Mouse (Mus musculus) heart, embryonic 14.5 days (tissue): ENCODE data around the gene Pabpn1. TPM values are rescaled to one million over a fixed set of nuclear protein-coding genes. Genes with fewer than 3 reads are reported as not detected.
A peak's percentile ranks its signal among the peaks of the same experiment; 100 is the strongest.

Experiments
- ATAC-seq: fragments of 200-750 bp; cut with Nextera tagmentation; 2 replicates; pipeline ENCODE4 v1.8.0; 2017; ENCODE audit warnings: low read depth, moderate TSS enrichment; ENCODE audit not compliant: insufficient number of reproducible peaks, insufficient read depth, low FRiP score
- H3K27ac ChIP-seq, 2 experiments: fragments of 200-500 bp in 1 of 2; fragments of 300-500 bp in 1 of 2; sonication (generic) in 1 of 2; replicated peaks in 1 of 2; 2 replicates each; pipeline ENCODE4 v1.5.1; 2012 to 2014; ENCODE audit warnings: low read depth in 2 of 2, low read length in 2 of 2, control low read depth in 1 of 2, mild to moderate bottlenecking in 1 of 2, mixed read lengths in 1 of 2; ENCODE audit not compliant: control insufficient read depth in 1 of 2, insufficient read depth in 1 of 2
- H3K27me3 ChIP-seq: fragments of 300-500 bp; sonication (generic); 2 replicates; pipeline ENCODE4 v1.6.1; 2014; ENCODE audit warnings: mild to moderate bottlenecking, low read length, control low read depth; ENCODE audit not compliant: control insufficient read depth, insufficient read depth
- H3K36me3 ChIP-seq: fragments of 300-500 bp; sonication (generic); 2 replicates; pipeline ENCODE4 v1.6.1; 2014; ENCODE audit warnings: mild to moderate bottlenecking, control low read depth, low read length, mixed read lengths; ENCODE audit not compliant: control insufficient read depth, insufficient read depth
- H3K4me1 ChIP-seq, 2 experiments: fragments of 200-500 bp in 1 of 2; fragments of 300-500 bp in 1 of 2; sonication (generic) in 1 of 2; 2 replicates each; pipeline ENCODE4 v1.6.1; 2012 to 2014; ENCODE audit warnings: low read length in 2 of 2, control low read depth in 1 of 2, mixed read lengths in 1 of 2; ENCODE audit not compliant: control insufficient read depth in 2 of 2, insufficient read depth in 2 of 2
- H3K4me2 ChIP-seq: fragments of 300-500 bp; sonication (generic); 2 replicates; pipeline ENCODE4 v1.6.1; 2014; ENCODE audit warnings: mild to moderate bottlenecking, low read length
- H3K4me3 ChIP-seq, 2 experiments: fragments of 200-500 bp in 1 of 2; fragments of 300-500 bp in 1 of 2; sonication (generic) in 1 of 2; 2 replicates each; pipeline ENCODE4 v1.5.1; 2012 to 2014; ENCODE audit warnings: low read length in 2 of 2, mild to moderate bottlenecking in 2 of 2, control low read depth in 1 of 2, low read depth in 1 of 2, moderate library complexity in 1 of 2; ENCODE audit not compliant: control insufficient read depth in 1 of 2, insufficient read depth in 1 of 2
- H3K9ac ChIP-seq: fragments of 300-500 bp; sonication (generic); 2 replicates; pipeline ENCODE4 v1.6.1; 2014; ENCODE audit warnings: mild to moderate bottlenecking, low read length
- H3K9me3 ChIP-seq: fragments of 300-500 bp; sonication (generic); 2 replicates; pipeline ENCODE4 v1.6.1; 2016; ENCODE audit warnings: low read length, control low read depth; ENCODE audit not compliant: control insufficient read depth
- WGBS: fragments of 180-500 bp; shearing (Covaris S2); extraction: QIAGEN DNeasy Blood & Tissue Kit; methylation state at CpG from one replicate; pipeline ENCODE4 v1.1.7; 2014; 5-methylcytosine and 5-hydroxymethylcytosine counted together
- polyA plus RNA-seq: library from polyadenylated mRNA; unstranded; fragments of >200 nt; fragmentation: Nextera tagmentation; extraction: Ambion mirVana; gene quantifications from 2 replicates; pipeline ENCODE4 v1.2.1, GENCODE M21; 2014

The Pabpn1 gene
- polyA plus RNA-seq, 1 experiment from 2014 or later: 83.8 TPM

DNA sequence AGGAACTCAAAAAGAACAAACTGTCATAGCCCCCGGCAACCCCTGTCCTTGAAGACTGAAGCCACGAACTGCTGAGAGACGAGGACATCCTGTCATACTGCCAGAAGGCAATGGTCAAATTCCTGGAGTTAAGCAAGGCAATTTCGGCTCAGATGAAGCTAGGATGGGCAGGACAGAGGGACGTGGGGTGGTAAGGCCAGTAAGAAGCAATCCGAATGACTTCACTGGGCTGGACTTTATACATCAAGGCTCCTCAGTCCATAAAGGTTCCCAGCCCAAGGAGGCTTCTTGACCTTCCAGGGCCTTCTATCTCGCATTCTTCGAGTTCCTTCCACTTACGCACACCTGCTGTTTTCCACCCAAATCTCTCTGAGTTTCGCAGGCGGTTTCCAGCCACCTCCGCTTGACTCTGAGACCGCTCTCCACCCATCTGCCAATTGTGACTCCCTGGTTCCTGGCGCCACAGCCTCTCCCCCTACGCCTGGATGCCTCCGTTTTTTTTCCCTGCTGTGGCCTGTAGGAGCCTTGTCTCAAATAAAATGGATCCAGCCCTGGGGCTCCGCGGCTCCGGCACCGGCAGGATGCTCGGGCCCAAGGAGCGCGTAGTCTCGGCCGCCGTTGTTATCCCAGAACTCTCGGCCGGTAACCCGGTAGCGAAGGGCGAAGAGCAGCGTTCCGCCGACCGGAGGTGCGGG lies 16.3 kb upstream of the Pabpn1 start:
- peak overlapping the region; percentile 82 for H3K9ac ChIP-seq
- ATAC-seq: 0 out of 2 replicates have a peak, but pooled peaks have one; percentile 2
- H3K9me3 ChIP-seq: no peaks in the 10 kb centered on the region
- peaks cover 5 to 10% of the 10 kb centered on the region in 2 experiments for H3K4me1 ChIP-seq
- WGBS: 2% methylated on average over 36 of the region's 36 CpGs
- H3K4me3 ChIP-seq: peak overlapping the region; percentile 72 to 74
- H3K36me3 ChIP-seq: no peaks in the 10 kb centered on the region
- H3K4me2 ChIP-seq: peak overlapping the region; percentile 99
- peak overlapping the region; percentile 78 to 79 for H3K27ac ChIP-seq
- no peaks in the 10 kb centered on the region for H3K27me3 ChIP-seq

DNA sequence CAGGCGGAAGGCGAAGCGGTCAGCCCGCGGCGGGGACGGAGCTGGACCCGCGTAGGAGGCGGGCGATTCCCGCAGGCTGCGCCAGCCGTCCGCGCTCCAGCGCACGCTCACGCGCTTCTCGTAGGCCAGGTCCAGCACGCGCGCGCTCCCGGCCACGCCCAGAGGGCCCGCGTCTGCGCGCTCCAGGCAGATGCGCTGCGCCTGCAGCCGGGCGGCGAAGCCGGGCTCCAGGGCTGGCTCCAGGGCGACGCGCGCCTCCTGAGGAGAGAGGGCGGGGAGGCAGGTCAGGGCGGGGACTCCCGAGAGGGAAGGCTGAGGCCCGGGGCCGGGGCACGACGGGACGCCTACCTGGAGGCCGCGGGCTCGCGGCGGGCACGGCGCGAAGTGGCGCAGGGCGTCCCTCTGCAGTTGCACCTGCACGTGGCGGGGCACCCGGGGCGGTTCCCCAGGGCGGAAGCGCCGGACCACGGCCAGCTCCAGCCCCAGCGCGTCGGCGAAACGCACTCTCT lies 15.7 kb upstream of the Pabpn1 start:
- under 1% methylated on average over 66 of the region's 72 CpGs for WGBS
- H3K4me1 ChIP-seq: peaks cover 5 to 10% of the 10 kb centered on the region in 2 experiments
- peak overlapping the region; percentile 78 to 79 for H3K27ac ChIP-seq
- no peaks in the 10 kb centered on the region for H3K27me3 ChIP-seq
- H3K9ac ChIP-seq: peak overlapping the region; percentile 82
- ATAC-seq: peak; percentile 86
- no peaks in the 10 kb centered on the region for H3K36me3 ChIP-seq
- H3K4me2 ChIP-seq: peak overlapping the region; percentile 99
- peak overlapping the region; percentile 72 to 74 for H3K4me3 ChIP-seq
- no peaks in the 10 kb centered on the region for H3K9me3 ChIP-seq

- no peaks in the 10 kb centered on the region for H3K36me3 ChIP-seq
- WGBS: 1% methylated on average over 59 of the region's 61 CpGs
- peak; percentile 79 for ATAC-seq
These were observed 15.1 kb upstream of the Pabpn1 start, which contains the start of gene Ppp1r3e for GRCm38 (mm10) chr14:54877048-54877715. Gene Ppp1r3e, minus strand, starts transcription at chr14:54877550.

GRCm38 (mm10) chr14:54883154-54884021 lies 8.9 kb upstream of the Pabpn1 start, which contains the start of the genes Bcl2l2 and Gm20521:
Gene Bcl2l2, plus strand, starts transcription at chr14:54883377.
Gene Gm20521, plus strand, starts transcription at chr14:54883441.
- peak; percentile 87 for ATAC-seq
- no peaks in the 10 kb centered on the region for H3K9me3 ChIP-seq
- H3K4me2 ChIP-seq: peak within 1 kb of the TSS; percentile 76
- H3K4me3 ChIP-seq: peak within 1 kb of the TSS; percentile 63 to 73
- peaks cover 27% of the 10 kb centered on the region for H3K36me3 ChIP-seq
- peak within 1 kb of the TSS; percentile 93 to 99 for H3K27ac ChIP-seq
- WGBS: 1% methylated on average over 27 of the region's 27 CpGs
- peaks cover 6 to 19% of the 10 kb centered on the region in 2 experiments for H3K4me1 ChIP-seq
- peak within 1 kb of the TSS; percentile 80 for H3K9ac ChIP-seq
- H3K27me3 ChIP-seq: no peaks in the 10 kb centered on the region

More at GRCm38 (mm10) chr14:54877048-54877715, 15.1 kb upstream of the Pabpn1 start, which contains the start of gene Ppp1r3e:
- H3K9me3 ChIP-seq: no peaks in the 10 kb centered on the region
- H3K27me3 ChIP-seq: no peaks in the 10 kb centered on the region
- peak within 1 kb of the TSS; percentile 82 for H3K9ac ChIP-seq
- peak within 1 kb of the TSS; percentile 78 to 79 for H3K27ac ChIP-seq
- H3K4me2 ChIP-seq: peak within 1 kb of the TSS; percentile 99
- H3K4me3 ChIP-seq: peak within 1 kb of the TSS; percentile 72 to 74
- peaks cover 5 to 10% of the 10 kb centered on the region in 2 experiments for H3K4me1 ChIP-seq

DNA sequence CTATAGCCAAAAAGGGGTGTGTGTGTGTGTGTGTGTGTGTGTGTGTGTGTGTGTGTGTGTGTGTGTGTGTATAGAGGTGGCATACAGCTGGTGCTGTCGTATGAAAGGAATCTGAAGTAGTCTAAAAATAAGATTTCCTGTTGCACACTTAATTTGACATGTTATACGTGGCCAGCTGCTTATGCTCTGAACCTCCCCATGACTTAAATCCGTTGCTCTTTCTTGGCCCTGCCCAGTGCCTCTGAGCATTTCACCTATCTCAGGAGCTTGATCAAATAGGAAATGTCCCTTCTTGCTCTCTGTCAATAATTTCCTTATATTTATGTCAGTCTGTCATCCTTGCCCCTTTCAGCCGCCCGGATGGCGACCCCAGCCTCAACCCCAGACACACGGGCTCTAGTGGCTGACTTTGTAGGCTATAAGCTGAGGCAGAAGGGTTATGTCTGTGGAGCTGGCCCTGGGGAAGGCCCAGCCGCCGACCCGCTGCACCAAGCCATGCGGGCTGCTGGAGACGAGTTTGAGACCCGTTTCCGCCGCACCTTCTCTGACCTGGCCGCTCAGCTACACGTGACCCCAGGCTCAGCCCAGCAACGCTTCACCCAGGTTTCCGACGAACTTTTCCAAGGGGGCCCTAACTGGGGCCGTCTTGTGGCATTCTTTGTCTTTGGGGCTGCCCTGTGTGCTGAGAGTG lies 8.1 kb upstream of the Pabpn1 start:
- Histone ChIP-seq H3K4me2 (peak overlapping the region; percentile 76), H3K36me3 (peaks cover 27% of the 10 kb centered on the region), H3K4me3 (peak overlapping the region; percentile 55 to 73), H3K27me3 (no peaks in the 10 kb centered on the region), H3K9ac (peak overlapping the region; percentile 80), H3K27ac (peak overlapping the region; percentile 87 to 93), H3K9me3 (no peaks in the 10 kb centered on the region), H3K4me1 (peaks cover 6 to 19% of the 10 kb centered on the region in 2 experiments)
- ATAC-seq: peak; percentile 18; the same call in 1 of the 2 replicates
- WGBS: 27% methylated on average over 21 of the region's 21 CpGs

GRCm38 (mm10) chr14:54885309-54885708 lies 7.0 kb upstream of the Pabpn1 start:
- no peak overlapping the region for H3K4me2 ChIP-seq
- no peaks in the 10 kb centered on the region for H3K9me3 ChIP-seq
- no peak overlapping the region for H3K27ac ChIP-seq
- H3K27me3 ChIP-seq: no peaks in the 10 kb centered on the region
- 88% methylated on average over 11 of the region's 11 CpGs for WGBS
- H3K4me3 ChIP-seq: no peak overlapping the region
- peaks cover 27% of the 10 kb centered on the region for H3K36me3 ChIP-seq
- no peak overlapping the region for H3K9ac ChIP-seq
- ATAC-seq: no peak
- peaks cover 6 to 19% of the 10 kb centered on the region in 2 experiments for H3K4me1 ChIP-seq
